Mouse (Mus musculus) heart, embryonic 11.5 days (tissue): Measurements from ENCODE around the gene Gm5662. TPM values are rescaled to one million over a fixed set of nuclear protein-coding genes. Genes with fewer than 3 reads are reported as not detected.
"Not testable (repeated sequence)": the region's sequence is repeated elsewhere in the genome, so short reads cannot be mapped to it uniquely, and the experiment has no call there.

ENCODE experiments used
- ATAC-seq: fragments of 200-750 bp; cut with Nextera tagmentation; replicated peaks from 2 replicates; pipeline ENCODE4 v1.8.0; 2017; ENCODE audit warnings: moderate library complexity; ENCODE audit not compliant: insufficient number of reproducible peaks, low FRiP score, low TSS enrichment
- H3K27ac ChIP-seq: fragments of 300-500 bp; sonication (generic); 2 replicates; pipeline ENCODE4 v1.5.1; 2014; ENCODE audit warnings: mild to moderate bottlenecking, low read depth, low read length
- H3K27me3 ChIP-seq: fragments of 300-500 bp; sonication (generic); 2 replicates; pipeline ENCODE4 v1.6.1; 2014; ENCODE audit warnings: mild to moderate bottlenecking, low read length, mixed read lengths; ENCODE audit not compliant: control insufficient read depth, insufficient read depth
- H3K36me3 ChIP-seq: fragments of 300-500 bp; sonication (generic); 2 replicates; pipeline ENCODE4 v1.6.1; 2014; ENCODE audit warnings: mild to moderate bottlenecking, low read length, moderate library complexity, mixed read lengths; ENCODE audit not compliant: control insufficient read depth, insufficient read depth
- H3K4me1 ChIP-seq: fragments of 300-500 bp; sonication (generic); 2 replicates; pipeline ENCODE4 v1.6.1; 2014; ENCODE audit warnings: low read length; ENCODE audit not compliant: control insufficient read depth, insufficient read depth
- H3K4me2 ChIP-seq: fragments of 300-500 bp; sonication (generic); 2 replicates; pipeline ENCODE4 v1.6.1; 2014; ENCODE audit warnings: mild to moderate bottlenecking, moderate library complexity
- H3K4me3 ChIP-seq: fragments of 300-500 bp; sonication (generic); 2 replicates; pipeline ENCODE4 v1.5.1; 2014; ENCODE audit warnings: low read depth, low read length
- H3K9ac ChIP-seq: fragments of 300-500 bp; sonication (generic); 2 replicates; pipeline ENCODE4 v1.6.1; 2014; ENCODE audit warnings: mild to moderate bottlenecking, low read depth, low read length, moderate library complexity
- H3K9me3 ChIP-seq: fragments of 300-500 bp; sonication (generic); replicated peaks from 2 replicates; pipeline ENCODE4 v1.6.1; 2016; ENCODE audit warnings: low read length; ENCODE audit not compliant: control insufficient read depth
- WGBS: fragments of 180-500 bp; shearing (Covaris S2); extraction: QIAGEN DNeasy Blood & Tissue Kit; methylation state at CpG from one replicate; pipeline ENCODE4 v1.1.7; 2014; ENCODE audit not compliant: insufficient replicate concordance; 5-methylcytosine and 5-hydroxymethylcytosine counted together
- polyA plus RNA-seq: library from polyadenylated mRNA; unstranded; fragments of >200 nt; fragmentation: Nextera tagmentation; extraction: Ambion mirVana; gene quantifications from 2 replicates; pipeline ENCODE4 v1.2.1, GENCODE M21; 2014

Gene Gm5662
- polyA plus RNA-seq, 1 experiment from 2014 or later: not detected

DNA sequence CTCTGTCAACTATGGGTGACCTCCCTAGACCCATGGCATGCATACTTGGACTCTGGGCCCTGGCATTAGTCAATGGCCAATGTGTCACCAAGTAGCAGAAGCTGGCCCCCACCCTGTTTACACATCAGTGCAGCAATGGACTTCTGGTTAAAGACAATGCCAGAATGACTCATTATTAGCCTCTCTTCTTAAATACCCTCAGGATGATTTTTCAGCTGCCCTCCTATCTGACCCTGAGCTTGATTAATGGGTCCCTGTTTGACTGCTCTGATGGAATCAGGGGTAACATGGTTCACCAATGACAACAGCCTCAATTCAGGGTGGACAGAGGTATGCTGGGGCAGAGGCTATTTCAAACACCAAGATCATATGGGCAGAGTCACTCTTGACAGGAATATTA is 28.5 kb downstream of the Gm5662 start:
- not testable (repeated sequence) for H3K27me3 ChIP-seq, H3K4me3 ChIP-seq, H3K4me2 ChIP-seq, H3K36me3 ChIP-seq, H3K9ac ChIP-seq, H3K9me3 ChIP-seq, H3K27ac ChIP-seq, H3K4me1 ChIP-seq, ATAC-seq

DNA sequence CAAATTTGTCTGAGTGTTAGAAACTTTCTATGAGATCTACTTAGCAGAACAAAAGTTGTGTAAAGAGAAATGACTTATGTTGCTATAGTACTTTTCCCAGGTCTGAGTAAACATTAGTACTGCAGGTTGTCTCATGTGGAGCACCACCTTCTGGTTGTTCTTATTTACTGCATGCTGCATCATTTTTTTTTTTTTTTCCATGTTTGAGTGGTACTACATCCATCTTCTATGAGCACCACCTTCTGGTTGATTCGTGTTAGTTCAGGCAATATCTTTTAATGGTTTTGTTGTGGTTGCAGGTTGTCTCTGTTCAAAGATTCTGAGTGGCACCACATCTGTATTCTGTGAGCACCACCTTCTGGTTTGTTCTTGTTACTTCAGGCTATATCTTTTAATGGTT is 31.4 kb downstream of the Gm5662 start:
- not testable (repeated sequence) for H3K9me3 ChIP-seq, H3K4me2 ChIP-seq, H3K9ac ChIP-seq, H3K4me1 ChIP-seq, H3K27ac ChIP-seq, ATAC-seq, H3K27me3 ChIP-seq, H3K4me3 ChIP-seq, H3K36me3 ChIP-seq
- 50% methylated on average over 1 of the region's 1 CpGs for WGBS

Other genes with a start within 250 kb of the Gm5662 start
- not detected in 2 replicates for gene Gm2056, start 247.5 kb downstream of the Gm5662 start, polyA plus RNA-seq
- gene Gm16368, start 190.8 kb downstream of the Gm5662 start, polyA plus RNA-seq: not detected in 2 replicates
- not detected in 2 replicates for gene Gm10436, start 92.4 kb downstream of the Gm5662 start, polyA plus RNA-seq
- not detected in 2 replicates for gene Gm8332, start 24.4 kb downstream of the Gm5662 start, polyA plus RNA-seq
- not detected in 2 replicates for gene Gm5039, start 49.5 kb upstream of the Gm5662 start, polyA plus RNA-seq
- 9.6 and 13.6 TPM in 2 replicates for gene Adck1, start 86.1 kb upstream of the Gm5662 start, polyA plus RNA-seq